Mouse (Mus musculus) small intestine, adult 2 months (tissue): ENCODE data around the gene Dctn3. TPM values are rescaled to one million over a fixed set of nuclear protein-coding genes. Genes with fewer than 3 reads are reported as not detected.

Experiments used
- H3K27ac ChIP-seq: fragments of 200-500 bp; 2 replicates; pipeline ENCODE4 v1.5.1; 2012; ENCODE audit warnings: low read depth, low read length, control low read depth, inconsistent platforms; ENCODE audit not compliant: insufficient read depth
- H3K27me3 ChIP-seq: fragments of 200-500 bp; 2 replicates; pipeline ENCODE4 v1.6.1; 2012; ENCODE audit warnings: mild to moderate bottlenecking, moderate library complexity, low read length, inconsistent platforms; ENCODE audit not compliant: control insufficient read depth, insufficient read depth
- H3K36me3 ChIP-seq: fragments of 200-500 bp; 2 replicates; pipeline ENCODE4 v1.6.1; 2012; ENCODE audit warnings: mild to moderate bottlenecking, low read length, control low read depth, inconsistent platforms; ENCODE audit not compliant: control insufficient read depth, insufficient read depth
- H3K4me1 ChIP-seq: fragments of 200-500 bp; 2 replicates; pipeline ENCODE4 v1.6.1; 2012; ENCODE audit warnings: low read length, inconsistent platforms, mixed read lengths; ENCODE audit not compliant: control insufficient read depth, insufficient read depth, insufficient read length
- H3K4me3 ChIP-seq: fragments of 200-500 bp; 2 replicates; pipeline ENCODE4 v1.5.1; 2012; ENCODE audit warnings: low read depth, mild to moderate bottlenecking, control low read depth, inconsistent platforms, low read length, moderate library complexity
- CTCF ChIP-seq: fragments of 200-500 bp; IDR thresholded peaks from 2 replicates; pipeline ENCODE4 v1.5.1; 2012; ENCODE audit warnings: low read depth, mild to moderate bottlenecking, control low read depth, inconsistent platforms, low read length, moderate library complexity, mixed read lengths; ENCODE audit not compliant: insufficient replicate concordance, insufficient read length; ENCODE audit errors: extremely low read depth
- POLR2A ChIP-seq: fragments of 200-500 bp; IDR thresholded peaks from 2 replicates; pipeline ENCODE4 v1.6.1; 2012; ENCODE audit warnings: low read depth, mild to moderate bottlenecking, control low read depth, inconsistent platforms, low read length, moderate library complexity
- WGBS: fragments of 180-500 bp; shearing (Covaris S2); methylation state at CpG from one replicate; pipeline ENCODE4 v1.1.7; 2018; 5-methylcytosine and 5-hydroxymethylcytosine counted together
- polyA plus RNA-seq: library from polyadenylated mRNA; depleted of rRNA; stranded (reverse); fragments of >200 nt; gene quantifications from 2 replicates; pipeline ENCODE4 v1.2.3, GENCODE M21; 2012

Dctn3 gene
- polyA plus RNA-seq, 1 experiment = 69.5 TPM

- Histone ChIP-seq H3K4me1 (peaks cover 11% of the 10 kb centered on the region), H3K27me3 (no peaks in the 10 kb centered on the region), H3K27ac (no peak overlapping the region), H3K36me3 (0 out of 2 replicates have a peak, but pooled peaks cover 3% of the 10 kb centered on the region), H3K4me3 (no peak overlapping the region)
- TF ChIP-seq CTCF (peak; percentile 85; the same call in 1 of the 2 replicates), POLR2A (no peak)
- WGBS = 8% methylated on average over 8 of the region's 8 CpGs
Measured at GRCm38 (mm10) chr4:41737602-41738255, 14.8 kb upstream of the Dctn3 start.

GRCm38 (mm10) chr4:41731052-41731765 lies 8.2 kb upstream of the Dctn3 start, which contains the start of gene Arid3c:
Arid3c (minus strand) TSS chr4:41731142.
- Histone ChIP-seq H3K27ac (no peak within 1 kb of the TSS), H3K4me3 (peak within 1 kb of the TSS; percentile 45), H3K27me3 (peaks cover 44% of the 10 kb centered on the region), H3K36me3 (no peaks in the 10 kb centered on the region), H3K4me1 (peaks cover 4% of the 10 kb centered on the region)
- TF ChIP-seq POLR2A = no peak
- TF ChIP-seq CTCF = no peak
- 2% methylated on average over 50 of the region's 50 CpGs for WGBS

DNA sequence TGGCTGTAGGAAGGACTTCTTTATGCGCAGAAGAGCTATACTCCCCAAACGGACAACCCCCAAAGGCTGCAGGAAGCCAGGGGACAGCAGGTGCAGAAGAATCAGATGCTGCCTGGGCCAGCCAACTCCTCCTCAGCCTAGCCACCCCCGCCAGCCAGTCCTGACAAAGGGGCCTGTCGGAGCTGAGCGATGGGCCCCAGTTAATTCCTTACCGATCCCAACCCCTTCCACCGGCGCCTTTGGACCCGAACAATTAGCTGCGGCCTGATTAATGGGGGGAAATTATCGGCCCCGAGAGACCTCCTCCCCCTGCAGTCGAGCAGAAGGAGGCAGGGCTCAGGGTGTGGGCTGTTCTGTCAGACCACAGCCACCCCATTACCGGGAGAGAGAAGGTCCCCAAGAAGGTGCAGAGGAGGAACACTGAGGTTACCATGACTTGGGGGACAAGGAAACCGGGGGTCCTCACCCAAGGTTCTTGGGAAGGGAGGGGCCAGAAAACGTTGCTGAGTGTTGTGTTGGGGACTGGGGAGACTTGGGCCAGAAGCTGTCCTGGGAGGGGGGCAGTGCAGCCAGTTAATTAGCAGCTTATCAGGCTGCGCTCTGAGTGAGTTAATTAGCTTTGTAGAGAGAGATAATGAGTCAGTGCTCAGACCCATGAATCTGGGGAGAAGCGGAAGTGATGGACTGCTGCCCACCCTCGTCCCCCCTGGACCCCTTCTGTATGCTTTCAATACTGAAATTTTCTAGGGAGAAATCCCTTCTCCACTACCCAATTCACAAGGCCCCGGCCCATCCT lies 4.1 kb upstream of the Dctn3 start:
- Histone ChIP-seq H3K27ac (no peak overlapping the region), H3K36me3 (no peaks in the 10 kb centered on the region), H3K4me1 (peaks cover 10% of the 10 kb centered on the region), H3K4me3 (no peak overlapping the region), H3K27me3 (peaks cover 60% of the 10 kb centered on the region)
- 22% methylated on average over 20 of the region's 20 CpGs for WGBS
- TF ChIP-seq POLR2A (no peak), CTCF (no peak)

DNA sequence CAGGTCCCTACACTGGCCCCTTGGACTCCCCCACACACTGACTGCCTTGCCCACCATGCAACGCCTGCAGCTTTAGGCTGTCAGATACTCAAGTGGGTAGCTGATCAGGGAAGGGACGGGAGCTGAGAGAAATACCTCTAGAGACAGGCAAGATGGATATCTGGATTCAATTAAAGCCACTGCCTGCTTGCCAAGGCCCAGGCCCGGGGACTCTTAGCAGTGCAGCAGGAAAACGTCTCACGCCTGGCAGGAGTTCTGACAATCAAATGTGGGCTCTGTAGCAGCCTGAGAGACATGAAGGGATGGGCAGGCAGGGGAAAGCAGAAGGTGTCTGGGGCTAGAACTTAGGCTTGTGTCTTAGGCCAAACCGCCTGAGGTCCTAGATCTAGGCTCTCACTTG lies 6.1 kb downstream of the Dctn3 start:
- WGBS = 86% methylated on average over 6 of the region's 6 CpGs
- Histone ChIP-seq H3K4me3 (no peak overlapping the region), H3K36me3 (peaks cover 25% of the 10 kb centered on the region), H3K4me1 (peaks cover 12% of the 10 kb centered on the region), H3K27ac (no peak overlapping the region), H3K27me3 (no peaks in the 10 kb centered on the region)
- no peak for TF ChIP-seq CTCF
- no peak for TF ChIP-seq POLR2A

- peaks cover 12% of the 10 kb centered on the region for H3K4me1 ChIP-seq
- H3K36me3 ChIP-seq = peaks cover 25% of the 10 kb centered on the region
- TF ChIP-seq CTCF (peak; percentile 25; the same call in 1 of the 2 replicates), POLR2A (no peak)
- H3K27me3 ChIP-seq = no peaks in the 10 kb centered on the region
- 80% methylated on average over 5 of the region's 5 CpGs for WGBS
- H3K27ac ChIP-seq = no peak overlapping the region
- H3K4me3 ChIP-seq = no peak overlapping the region
Measured at GRCm38 (mm10) chr4:41715596-41715995, 7.4 kb downstream of the Dctn3 start.

DNA sequence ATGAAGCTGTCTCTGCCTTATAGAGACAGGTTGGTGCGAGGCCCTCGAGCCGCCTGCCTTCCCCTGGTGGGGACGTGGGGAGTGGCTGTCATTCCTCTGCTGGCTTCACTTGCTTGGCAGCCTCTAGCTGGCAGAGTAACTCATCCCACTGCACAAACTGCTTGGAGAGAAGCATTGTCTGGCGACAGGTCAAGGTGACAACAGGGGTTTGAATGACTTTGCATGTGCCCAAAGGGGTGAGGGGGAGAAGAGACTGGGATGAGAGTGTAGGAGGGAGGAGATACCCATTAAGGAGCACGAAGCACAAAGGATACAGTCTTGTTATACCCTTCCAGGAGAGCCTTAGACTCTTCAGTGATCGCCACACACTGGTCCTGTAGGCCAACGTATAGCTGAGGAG lies 7.9 kb downstream of the Dctn3 start:
- Histone ChIP-seq H3K27me3 (no peaks in the 10 kb centered on the region), H3K27ac (no peak overlapping the region), H3K36me3 (peaks cover 25% of the 10 kb centered on the region), H3K4me3 (no peak overlapping the region), H3K4me1 (peaks cover 12% of the 10 kb centered on the region)
- 80% methylated on average over 8 of the region's 8 CpGs for WGBS
- TF ChIP-seq CTCF = no peak
- TF ChIP-seq POLR2A = no peak
